Mouse (Mus musculus): Measurements from ENCODE around the gene Slc25a51. TPM values are rescaled to one million over a fixed set of nuclear protein-coding genes. Genes with fewer than 3 reads are reported as not detected.

Slc25a51 gene
- 41.0 and 48.8 TPM in 2 replicates for polyA plus RNA-seq (2015; fragmentation: Nextera tagmentation; extraction: Ambion mirVana)

GRCm38 (mm10) chr4:45408427-45409132 is at the start of gene Slc25a51:
Gene Slc25a51, minus strand, starts transcription at chr4:45408766.

Small RNAs within 50 kb of the gene (microRNA-seq; reads per million reads assigned to microRNA genes)
- not detected for gene Gm25692

Other genes starting within 250 kb of the Slc25a51 start
- gene Frmpd1, start 223.9 kb downstream of the Slc25a51 start, polyA plus RNA-seq (2015; fragmentation: Nextera tagmentation; extraction: Ambion mirVana), result 0.04 TPM in 1 of 2 replicates, not detected in the other
- 10.0 and 11.7 TPM in 2 replicates for gene Trmt10b, start 111.6 kb downstream of the Slc25a51 start, polyA plus RNA-seq (2015; fragmentation: Nextera tagmentation; extraction: Ambion mirVana)
- gene Dcaf10, start 66.7 kb downstream of the Slc25a51 start, polyA plus RNA-seq (2015; fragmentation: Nextera tagmentation; extraction: Ambion mirVana), result 9.9 and 11.1 TPM in 2 replicates
- 34.2 and 40.4 TPM in 2 replicates for gene Exosc3, start 66.0 kb downstream of the Slc25a51 start, polyA plus RNA-seq (2015; fragmentation: Nextera tagmentation; extraction: Ambion mirVana)
- gene Shb, start 123.7 kb upstream of the Slc25a51 start, polyA plus RNA-seq (2015; fragmentation: Nextera tagmentation; extraction: Ambion mirVana), result 5.3 and 6.6 TPM in 2 replicates

Measured in urinary bladder, postnatal 0 days (tissue).